Mouse (Mus musculus): ENCODE measurements around the gene Mkrn1. TPM values are rescaled to one million over a fixed set of nuclear protein-coding genes. Genes with fewer than 3 reads are reported as not detected.
"Not testable (repeated sequence)": the region's sequence is repeated elsewhere in the genome, so short reads cannot be mapped to it uniquely, and the experiment has no call there.

The Mkrn1 gene
- polyA plus RNA-seq, 1 experiment: 185 TPM

GRCm38 (mm10) chr6:39376775-39377174 is 43.5 kb downstream of the Mkrn1 start:
- DNase-seq (ENCODE audit: low read depth): no peak
- TF ChIP-seq CTCF (IDR thresholded peaks at IDR 0.05; ENCODE audit: borderline replicate concordance, extremely low read depth, insufficient read depth, insufficient read length) (no peak), POLR2A (IDR thresholded peaks at IDR 0.05; ENCODE audit: borderline replicate concordance, extremely low read depth, insufficient read depth, insufficient read length, poor library complexity, severe bottlenecking) (no peak)

- no peak for DNase-seq (ENCODE audit: low read depth)
- no peak for TF ChIP-seq POLR2A (IDR thresholded peaks at IDR 0.05; ENCODE audit: borderline replicate concordance, extremely low read depth, insufficient read depth, insufficient read length, poor library complexity, severe bottlenecking)
- no peak for TF ChIP-seq CTCF (IDR thresholded peaks at IDR 0.05; ENCODE audit: borderline replicate concordance, extremely low read depth, insufficient read depth, insufficient read length)
These were observed 46.8 kb downstream of the Mkrn1 start for GRCm38 (mm10) chr6:39373301-39373955.

- TF ChIP-seq CTCF (IDR thresholded peaks at IDR 0.05; ENCODE audit: borderline replicate concordance, extremely low read depth, insufficient read depth, insufficient read length) (no peak), POLR2A (IDR thresholded peaks at IDR 0.05; ENCODE audit: borderline replicate concordance, extremely low read depth, insufficient read depth, insufficient read length, poor library complexity, severe bottlenecking) (no peak)
- no peak for DNase-seq (ENCODE audit: low read depth)
These were observed 47.5 kb downstream of the Mkrn1 start for GRCm38 (mm10) chr6:39372727-39373126.

GRCm38 (mm10) chr6:39372042-39372441 is 48.2 kb downstream of the Mkrn1 start:
- no peak for TF ChIP-seq POLR2A (IDR thresholded peaks at IDR 0.05; ENCODE audit: borderline replicate concordance, extremely low read depth, insufficient read depth, insufficient read length, poor library complexity, severe bottlenecking)
- no peak for TF ChIP-seq CTCF (IDR thresholded peaks at IDR 0.05; ENCODE audit: borderline replicate concordance, extremely low read depth, insufficient read depth, insufficient read length)
- DNase-seq (ENCODE audit: low read depth): no peak

GRCm38 (mm10) chr6:39369631-39370030 is 50.6 kb downstream of the Mkrn1 start:
- DNase-seq (ENCODE audit: low read depth): no peak
- TF ChIP-seq POLR2A (IDR thresholded peaks at IDR 0.05; ENCODE audit: borderline replicate concordance, extremely low read depth, insufficient read depth, insufficient read length, poor library complexity, severe bottlenecking): no peak
- TF ChIP-seq CTCF (IDR thresholded peaks at IDR 0.05; ENCODE audit: borderline replicate concordance, extremely low read depth, insufficient read depth, insufficient read length): no peak

- no peak for DNase-seq (ENCODE audit: low read depth)
- TF ChIP-seq CTCF (IDR thresholded peaks at IDR 0.05; ENCODE audit: borderline replicate concordance, extremely low read depth, insufficient read depth, insufficient read length): no peak
- no peak for TF ChIP-seq POLR2A (IDR thresholded peaks at IDR 0.05; ENCODE audit: borderline replicate concordance, extremely low read depth, insufficient read depth, insufficient read length, poor library complexity, severe bottlenecking)
These were observed 57.6 kb downstream of the Mkrn1 start for GRCm38 (mm10) chr6:39362684-39363083.

GRCm38 (mm10) chr6:39359207-39359606 is 61.1 kb downstream of the Mkrn1 start:
- not testable (repeated sequence) for DNase-seq (ENCODE audit: low read depth)

- TF ChIP-seq POLR2A (IDR thresholded peaks at IDR 0.05; ENCODE audit: borderline replicate concordance, extremely low read depth, insufficient read depth, insufficient read length, poor library complexity, severe bottlenecking) (no peak), CTCF (IDR thresholded peaks at IDR 0.05; ENCODE audit: borderline replicate concordance, extremely low read depth, insufficient read depth, insufficient read length) (no peak)
- DNase-seq (ENCODE audit: low read depth): peak; percentile 43
These were observed 71.3 kb downstream of the Mkrn1 start for GRCm38 (mm10) chr6:39348946-39349345.

GRCm38 (mm10) chr6:39347880-39348814 is 72.1 kb downstream of the Mkrn1 start:
- peak; percentile 59 for DNase-seq (ENCODE audit: low read depth)
- TF ChIP-seq POLR2A (IDR thresholded peaks at IDR 0.05; ENCODE audit: borderline replicate concordance, extremely low read depth, insufficient read depth, insufficient read length, poor library complexity, severe bottlenecking) (no peak), CTCF (IDR thresholded peaks at IDR 0.05; ENCODE audit: borderline replicate concordance, extremely low read depth, insufficient read depth, insufficient read length) (peak; percentile 8; the same call in 1 of the 2 replicates)

Other genes starting within 250 kb of the Mkrn1 start
- 7.1 and 9.6 TPM in 2 replicates for gene Kdm7a, start 213.7 kb downstream of the Mkrn1 start, polyA plus RNA-seq (2012; rRNA removed)
- gene Slc37a3, start 42.8 kb downstream of the Mkrn1 start, polyA plus RNA-seq (2012; rRNA removed): 37.5 and 42.7 TPM in 2 replicates
- 0.13 and 0.14 TPM in 2 replicates for gene Rab19, start 39.3 kb downstream of the Mkrn1 start, polyA plus RNA-seq (2012; rRNA removed)
- gene Dennd2a, start 137.4 kb upstream of the Mkrn1 start, polyA plus RNA-seq (2012; rRNA removed): 37.7 and 44.3 TPM in 2 replicates
- 16.5 and 23.3 TPM in 2 replicates for gene Adck2, start 153.4 kb upstream of the Mkrn1 start, polyA plus RNA-seq (2012; rRNA removed)
- 1.3 and 2.0 TPM in 2 replicates for gene Gm42420, start 165.3 kb upstream of the Mkrn1 start, polyA plus RNA-seq (2012; rRNA removed)
- 188 and 313 TPM in 2 replicates for gene Ndufb2, start 172.1 kb upstream of the Mkrn1 start, polyA plus RNA-seq (2012; rRNA removed)